Mouse (Mus musculus): ENCODE measurements at regions not wholly inside any gene's neighbourhood (a gene's known extent, or its start where the extent isn't known, plus 50 kb on each side); places are given as distances from the start of the nearest gene placed in this dataset.
"Not testable (repeated sequence)": the region's sequence is repeated elsewhere in the genome, so short reads cannot be mapped to it uniquely, and the experiment has no call there.

DNA sequence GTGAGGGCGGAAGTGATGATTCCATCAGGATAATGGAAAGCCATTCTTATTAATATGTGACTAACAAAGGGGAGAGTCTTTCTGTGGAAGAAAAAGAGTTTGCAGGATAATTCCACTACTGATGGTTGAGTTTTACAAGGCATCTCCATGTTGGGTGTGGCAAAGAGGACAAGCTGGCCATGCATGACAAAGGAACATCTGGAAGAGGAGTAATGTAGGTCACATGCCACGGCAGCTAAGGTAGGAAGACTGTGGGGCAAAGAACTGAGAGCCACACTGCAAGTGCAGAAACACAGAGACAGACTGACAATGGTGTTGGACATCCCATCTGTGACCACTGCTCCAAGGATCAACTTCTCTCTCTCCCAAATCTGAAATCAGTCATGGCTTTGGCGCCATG is 196.4 kb upstream of the Gdi2 start:
- peaks cover 5% of the 10 kb centered on the region; the same call in 1 of the 2 replicates for H3K9me3 ChIP-seq (ENCODE audit: control insufficient read depth, low read length)
- DNase-seq (ENCODE audit: low spot score): no peak
- ATAC-seq (ENCODE audit: low FRiP score, low read depth): no peak
- no peak overlapping the region for H3K9ac ChIP-seq (ENCODE audit: low read depth, low read length, severe bottlenecking)
- no peak overlapping the region for H3K4me2 ChIP-seq (replicated peaks; ENCODE audit: low read depth, low read length, severe bottlenecking)
- no peak for TF ChIP-seq POLR2A (IDR thresholded peaks at IDR 0.05; ENCODE audit: borderline replicate concordance, extremely low read depth, insufficient read depth, insufficient read length)
- no peaks in the 10 kb centered on the region for H3K36me3 ChIP-seq (ENCODE audit: control insufficient read depth, insufficient read depth, low read length)
- no peaks in the 10 kb centered on the region for H3K4me1 ChIP-seq (ENCODE audit: control insufficient read depth, insufficient read depth, low read length)
- H3K27ac ChIP-seq (replicated peaks; ENCODE audit: low read depth, low read length): no peak overlapping the region
- WGBS: 74% methylated on average over 3 of the region's 3 CpGs
- H3K27me3 ChIP-seq (ENCODE audit: control insufficient read depth, insufficient read depth, low read length): no peaks in the 10 kb centered on the region
- H3K4me3 ChIP-seq (replicated peaks; ENCODE audit: low read length): no peak overlapping the region

DNA sequence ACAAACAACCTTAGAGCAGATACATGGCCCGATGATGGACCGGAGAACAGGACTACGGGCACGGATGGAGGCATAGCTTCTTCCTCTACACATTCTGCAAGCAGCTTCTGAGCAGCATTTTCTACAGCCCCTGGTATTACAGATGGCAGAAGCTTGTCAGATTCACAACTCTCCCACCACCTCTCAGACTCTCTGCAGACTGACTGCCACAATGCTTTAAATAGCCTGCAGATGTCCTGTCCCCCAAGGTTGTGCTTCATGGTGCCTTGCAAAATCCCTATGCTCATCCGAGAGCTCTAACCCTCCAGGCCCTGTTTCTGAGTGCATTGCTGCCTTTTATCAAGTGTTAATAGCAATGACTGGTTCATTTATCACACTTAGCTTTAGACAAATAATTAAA is 194.3 kb upstream of the Gdi2 start:
- no peak overlapping the region for H3K4me2 ChIP-seq (replicated peaks; ENCODE audit: low read depth, low read length, severe bottlenecking)
- ATAC-seq (ENCODE audit: low FRiP score, low read depth) (no peak), DNase-seq (ENCODE audit: low spot score) (no peak)
- H3K36me3 ChIP-seq (ENCODE audit: control insufficient read depth, insufficient read depth, low read length): no peaks in the 10 kb centered on the region
- no peaks in the 10 kb centered on the region for H3K4me1 ChIP-seq (ENCODE audit: control insufficient read depth, insufficient read depth, low read length)
- H3K4me3 ChIP-seq (replicated peaks; ENCODE audit: low read length): no peak overlapping the region
- H3K27me3 ChIP-seq (ENCODE audit: control insufficient read depth, insufficient read depth, low read length): no peaks in the 10 kb centered on the region
- 92% methylated on average over 5 of the region's 5 CpGs for WGBS
- no peak for TF ChIP-seq POLR2A (IDR thresholded peaks at IDR 0.05; ENCODE audit: borderline replicate concordance, extremely low read depth, insufficient read depth, insufficient read length)
- peaks cover 5% of the 10 kb centered on the region; the same call in 1 of the 2 replicates for H3K9me3 ChIP-seq (ENCODE audit: control insufficient read depth, low read length)
- H3K9ac ChIP-seq (ENCODE audit: low read depth, low read length, severe bottlenecking): no peak overlapping the region
- H3K27ac ChIP-seq (replicated peaks; ENCODE audit: low read depth, low read length): no peak overlapping the region

GRCm38 (mm10) chr13:3354912-3355311 is 183.0 kb upstream of the Gdi2 start:
- H3K4me2 ChIP-seq (replicated peaks; ENCODE audit: low read depth, low read length, severe bottlenecking); ATAC-seq (ENCODE audit: low FRiP score, low read depth); H3K9ac ChIP-seq (ENCODE audit: low read depth, low read length, severe bottlenecking); H3K36me3 ChIP-seq (ENCODE audit: control insufficient read depth, insufficient read depth, low read length); DNase-seq (ENCODE audit: low spot score); H3K9me3 ChIP-seq (ENCODE audit: control insufficient read depth, low read length); H3K27ac ChIP-seq (replicated peaks; ENCODE audit: low read depth, low read length); H3K4me3 ChIP-seq (replicated peaks; ENCODE audit: low read length); H3K4me1 ChIP-seq (ENCODE audit: control insufficient read depth, insufficient read depth, low read length): not testable (repeated sequence)
- peaks cover 23% of the 10 kb centered on the region for H3K27me3 ChIP-seq (ENCODE audit: control insufficient read depth, insufficient read depth, low read length)

- DNase-seq (ENCODE audit: low spot score) (no peak), ATAC-seq (ENCODE audit: low FRiP score, low read depth) (peak; percentile 30; the same call in 1 of the 2 replicates)
- TF ChIP-seq POLR2A (IDR thresholded peaks at IDR 0.05; ENCODE audit: borderline replicate concordance, extremely low read depth, insufficient read depth, insufficient read length): no peak
- no peaks in the 10 kb centered on the region for H3K9me3 ChIP-seq (ENCODE audit: control insufficient read depth, low read length)
- H3K4me2 ChIP-seq (replicated peaks; ENCODE audit: low read depth, low read length, severe bottlenecking): peak overlapping the region; percentile 99
- H3K36me3 ChIP-seq (ENCODE audit: control insufficient read depth, insufficient read depth, low read length): no peaks in the 10 kb centered on the region
- H3K9ac ChIP-seq (ENCODE audit: low read depth, low read length, severe bottlenecking): peak overlapping the region; percentile 34; the same call in 1 of the 2 replicates
- peaks cover 38% of the 10 kb centered on the region for H3K27me3 ChIP-seq (ENCODE audit: control insufficient read depth, insufficient read depth, low read length)
- H3K4me1 ChIP-seq (ENCODE audit: control insufficient read depth, insufficient read depth, low read length): peaks cover 9% of the 10 kb centered on the region; the same call in 1 of the 2 replicates
- H3K4me3 ChIP-seq (replicated peaks; ENCODE audit: low read length): peak overlapping the region; percentile 51
- no peak overlapping the region for H3K27ac ChIP-seq (replicated peaks; ENCODE audit: low read depth, low read length)
- 1% methylated on average over 39 of the region's 45 CpGs for WGBS
Measured at GRCm38 (mm10) chr13:3358079-3358608, 179.7 kb upstream of the Gdi2 start.

DNA sequence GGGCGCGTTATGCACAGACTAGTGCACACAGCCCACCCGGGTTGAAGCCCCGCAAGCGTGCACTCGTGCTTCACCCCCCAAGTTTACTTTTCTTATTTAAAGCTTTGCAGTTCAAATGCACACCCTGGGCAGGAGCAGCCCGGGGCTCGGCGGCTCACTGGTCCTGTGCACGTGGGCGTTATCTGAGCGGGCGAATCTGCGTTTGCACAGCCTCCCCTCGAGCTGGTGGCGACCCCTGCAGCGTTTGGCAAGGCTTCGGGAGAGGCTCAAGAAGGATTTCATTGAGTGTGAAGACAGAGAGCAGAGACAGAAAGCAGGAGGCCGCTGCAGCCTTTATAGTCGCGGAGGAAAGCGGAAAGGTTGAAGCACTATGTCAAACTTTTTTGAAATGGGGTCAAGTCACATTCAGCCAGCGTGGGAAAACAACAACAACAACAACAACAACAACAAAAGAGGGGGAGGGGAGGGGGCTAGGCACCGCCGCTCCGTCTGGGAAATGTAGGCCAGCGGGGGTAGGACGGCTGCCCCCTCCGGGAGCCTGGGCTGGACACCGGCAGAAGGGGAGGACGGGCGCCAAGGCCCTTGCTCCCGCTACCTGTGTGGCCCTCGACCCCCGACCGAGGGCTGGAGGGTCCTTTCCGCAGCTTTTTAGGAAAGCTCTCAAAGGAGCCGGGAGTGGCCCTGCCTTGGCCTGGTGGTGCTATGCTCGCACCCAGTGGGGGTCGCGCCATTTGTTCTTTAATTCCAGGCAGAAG is 178.7 kb upstream of the Gdi2 start:
- DNase-seq (ENCODE audit: low spot score) (peak; percentile 23), ATAC-seq (ENCODE audit: low FRiP score, low read depth) (0 out of 2 replicates have a peak, but pooled peaks have one; percentile 24)
- H3K9ac ChIP-seq (ENCODE audit: low read depth, low read length, severe bottlenecking): no peak overlapping the region
- H3K27ac ChIP-seq (replicated peaks; ENCODE audit: low read depth, low read length): no peak overlapping the region
- H3K4me1 ChIP-seq (ENCODE audit: control insufficient read depth, insufficient read depth, low read length): peaks cover 9% of the 10 kb centered on the region; the same call in 1 of the 2 replicates
- under 1% methylated on average over 41 of the region's 41 CpGs for WGBS
- peak overlapping the region; percentile 99 for H3K4me2 ChIP-seq (replicated peaks; ENCODE audit: low read depth, low read length, severe bottlenecking)
- H3K4me3 ChIP-seq (replicated peaks; ENCODE audit: low read length): peak overlapping the region; percentile 51
- H3K9me3 ChIP-seq (ENCODE audit: control insufficient read depth, low read length): no peaks in the 10 kb centered on the region
- H3K27me3 ChIP-seq (ENCODE audit: control insufficient read depth, insufficient read depth, low read length): peaks cover 38% of the 10 kb centered on the region
- no peaks in the 10 kb centered on the region for H3K36me3 ChIP-seq (ENCODE audit: control insufficient read depth, insufficient read depth, low read length)
- TF ChIP-seq POLR2A (IDR thresholded peaks at IDR 0.05; ENCODE audit: borderline replicate concordance, extremely low read depth, insufficient read depth, insufficient read length): no peak

DNA sequence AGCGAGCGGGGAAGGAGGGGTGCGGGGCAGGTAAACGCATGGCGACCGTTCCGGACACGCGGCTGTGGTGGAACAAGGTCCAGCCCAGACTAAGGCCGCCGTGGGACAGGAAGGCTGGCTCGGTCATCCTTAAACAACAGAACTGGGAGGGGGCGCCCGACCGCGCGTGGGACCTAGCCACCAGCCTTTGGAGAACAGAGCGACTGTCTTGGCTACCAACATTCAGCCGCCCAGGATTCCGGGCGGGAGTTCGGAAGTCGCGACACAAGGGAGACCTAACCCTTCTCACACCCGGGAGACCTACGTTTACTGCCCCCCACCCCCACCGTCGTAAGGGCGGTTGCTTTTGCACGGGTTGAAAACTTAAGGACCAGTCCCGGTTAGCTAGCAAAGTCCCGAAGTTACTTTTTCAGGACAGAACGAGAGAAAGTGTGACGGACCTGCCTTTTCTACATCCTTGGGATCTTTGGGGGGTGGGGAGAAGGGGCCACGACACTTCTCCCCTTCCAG is 178.1 kb upstream of the Gdi2 start:
- peaks cover 38% of the 10 kb centered on the region for H3K27me3 ChIP-seq (ENCODE audit: control insufficient read depth, insufficient read depth, low read length)
- WGBS: 3% methylated on average over 34 of the region's 35 CpGs
- peak overlapping the region; percentile 51 for H3K4me3 ChIP-seq (replicated peaks; ENCODE audit: low read length)
- DNase-seq (ENCODE audit: low spot score); ATAC-seq (ENCODE audit: low FRiP score, low read depth); H3K9me3 ChIP-seq (ENCODE audit: control insufficient read depth, low read length); H3K36me3 ChIP-seq (ENCODE audit: control insufficient read depth, insufficient read depth, low read length); H3K4me1 ChIP-seq (ENCODE audit: control insufficient read depth, insufficient read depth, low read length); H3K27ac ChIP-seq (replicated peaks; ENCODE audit: low read depth, low read length): not testable (repeated sequence)
- peak overlapping the region; percentile 43 for H3K9ac ChIP-seq (ENCODE audit: low read depth, low read length, severe bottlenecking)
- peak overlapping the region; percentile 99 for H3K4me2 ChIP-seq (replicated peaks; ENCODE audit: low read depth, low read length, severe bottlenecking)

Data from limb, embryonic 14.5 days (tissue).